Mouse (Mus musculus) lung, postnatal 14 days (tissue): ENCODE results near the gene Cd3e.

Source experiments
- DNase-seq: peaks from one replicate; pipeline ENCODE4 v3.0.0; 2021

Cd3e gene

GRCm38 (mm10) chr9:45014879-45015278, 5.5 kb upstream of the Cd3e start:
- DNase-seq: no peak

GRCm38 (mm10) chr9:45011291-45011690, 1.9 kb upstream of the Cd3e start:
- no peak for DNase-seq

- DNase-seq: no peak
These were observed 1.0 kb upstream of the Cd3e start for GRCm38 (mm10) chr9:45010461-45010860.

- no peak for DNase-seq
These were observed 1.1 kb downstream of the Cd3e start for GRCm38 (mm10) chr9:45008342-45008741.

GRCm38 (mm10) chr9:45007404-45007803, 2.0 kb downstream of the Cd3e start:
- DNase-seq: no peak

- no peak for DNase-seq
These were observed 9.2 kb downstream of the Cd3e start for GRCm38 (mm10) chr9:45000249-45000648.

- DNase-seq: no peak
These were observed 9.7 kb downstream of the Cd3e start for GRCm38 (mm10) chr9:44999776-45000175.

- DNase-seq: no peak
These were observed 10.3 kb downstream of the Cd3e start for GRCm38 (mm10) chr9:44999171-44999570.

GRCm38 (mm10) chr9:44998138-44998537, 11.3 kb downstream of the Cd3e start:
- no peak for DNase-seq

- DNase-seq: no peak
These were observed 12.8 kb downstream of the Cd3e start for GRCm38 (mm10) chr9:44996590-44996989.

GRCm38 (mm10) chr9:44994962-44995361, 14.5 kb downstream of the Cd3e start:
- no peak for DNase-seq

- no peak for DNase-seq
These were observed 16.2 kb downstream of the Cd3e start for GRCm38 (mm10) chr9:44993268-44993667.

GRCm38 (mm10) chr9:44992271-44992670, 17.2 kb downstream of the Cd3e start:
- no peak for DNase-seq

GRCm38 (mm10) chr9:44991821-44992220, 17.6 kb downstream of the Cd3e start:
- DNase-seq: no peak

- DNase-seq: no peak
These were observed 22.5 kb downstream of the Cd3e start for GRCm38 (mm10) chr9:44986976-44987375.

- peak; percentile 26 for DNase-seq
These were observed 23.1 kb downstream of the Cd3e start for GRCm38 (mm10) chr9:44986242-44986781.

- no peak for DNase-seq
These were observed 23.7 kb downstream of the Cd3e start for GRCm38 (mm10) chr9:44985721-44986161.

- DNase-seq: no peak
These were observed 26.4 kb downstream of the Cd3e start for GRCm38 (mm10) chr9:44983001-44983400.

GRCm38 (mm10) chr9:44982531-44982930, 26.9 kb downstream of the Cd3e start:
- no peak for DNase-seq

- no peak for DNase-seq
These were observed 27.3 kb downstream of the Cd3e start for GRCm38 (mm10) chr9:44982081-44982480.

GRCm38 (mm10) chr9:44981676-44982075, 27.8 kb downstream of the Cd3e start, which contains the start of gene Cd3d:
Gene Cd3d (plus strand): TSS chr9:44981786.
- no peak for DNase-seq

- DNase-seq: no peak
These were observed 28.3 kb downstream of the Cd3e start for GRCm38 (mm10) chr9:44981104-44981503.

- peak; percentile 14 for DNase-seq
These were observed 29.2 kb downstream of the Cd3e start, which contains the start of gene Cd3g for GRCm38 (mm10) chr9:44980242-44980641. Gene Cd3g (minus strand): TSS chr9:44980431.

GRCm38 (mm10) chr9:44979806-44980205, 29.6 kb downstream of the Cd3e start:
- no peak for DNase-seq

GRCm38 (mm10) chr9:44977813-44978212, 31.6 kb downstream of the Cd3e start:
- DNase-seq: no peak
